Comparison of ENCODE assay signal across 23 mouse cellular contexts in the genomic region with DNA sequence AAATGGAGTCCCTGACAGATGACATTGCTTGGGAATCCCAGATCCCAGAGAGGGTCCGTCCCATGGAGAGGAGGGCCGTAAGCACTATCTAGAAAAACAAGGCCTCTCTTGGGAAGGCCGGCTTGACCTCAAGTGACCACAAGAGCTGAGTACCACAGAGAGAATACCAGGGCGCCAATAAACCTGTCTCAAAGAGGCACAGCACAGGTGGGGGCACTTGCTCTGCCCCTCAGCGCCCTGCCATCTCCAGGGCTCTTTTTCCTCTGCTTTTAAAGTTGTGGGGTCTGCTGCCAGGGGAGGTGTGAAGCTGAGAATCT.
A peak's percentile ranks its signal among the peaks of the same experiment; 100 is the strongest.
DNase-seq lines count a peak whose midpoint lies in the region; ATAC-seq and TF ChIP-seq lines count a peak whose summit lies in the region.
"Had no signal": no experiment of that assay in that cellular context is flagged by ENCODE, and none has a peak within 500 bp of the region (broad histone marks: within the 10 kb centered on the region; RNA-seq: fewer than 3 reads in every experiment).

No protein-coding gene starts in this region.

- H3K27me3 ChIP-seq in kidney, embryonic 14.5 days (ENCODE audit: control insufficient read depth, insufficient read depth, low read length) = no peaks in the 10 kb centered on the region
- no peaks in the 10 kb centered on the region for H3K27me3 ChIP-seq in Patski
- no peaks in the 10 kb centered on the region for H3K27me3 ChIP-seq in limb, embryonic 10.5 days (ENCODE audit: low read depth, poor library complexity, severe bottlenecking)
- H3K27me3 ChIP-seq: liver, embryonic 13.5 days; lung, embryonic 15.5 days; neural tube, embryonic 13.5 days had no signal

- no peak overlapping the region for H3K27ac ChIP-seq in kidney, embryonic 14.5 days (ENCODE audit: low read depth, low read length)
- peak overlapping the region; percentile 45; the same call in 1 of the 2 replicates for H3K27ac ChIP-seq in ES-E14 (ENCODE audit: insufficient read depth, low read depth, low read length, poor library complexity, severe bottlenecking)
- H3K27ac ChIP-seq in limb, embryonic 10.5 days = peak overlapping the region; percentile 53; the same call in 1 of the 2 replicates
- H3K27ac ChIP-seq: liver, embryonic 13.5 days; lung, embryonic 15.5 days; neural tube, embryonic 13.5 days had no signal

- H3K4me3 ChIP-seq in kidney, embryonic 14.5 days (ENCODE audit: low read length) = no peak overlapping the region
- H3K4me3 ChIP-seq in ES-E14 (ENCODE audit: insufficient read depth in 1 of 2, low read depth in 1 of 2, low read length in 2 of 2, poor library complexity in 1 of 2, severe bottlenecking in 1 of 2) = no peak overlapping the region
- H3K4me3 ChIP-seq in limb, embryonic 10.5 days = no peak overlapping the region
- H3K4me3 ChIP-seq: liver, embryonic 13.5 days; lung, embryonic 15.5 days; myocyte; neural tube, embryonic 13.5 days had no signal

- no peak overlapping the region for H3K9ac ChIP-seq in kidney, embryonic 14.5 days (ENCODE audit: low read depth, low read length)
- H3K9ac ChIP-seq in ES-E14 (ENCODE audit: insufficient read depth, low read depth, low read length, poor library complexity, severe bottlenecking) = no peak overlapping the region
- H3K9ac ChIP-seq: liver, embryonic 13.5 days; lung, embryonic 15.5 days; neural tube, embryonic 13.5 days had no signal

- POLR2A ChIA-PET in Patski (lab: Charles Lee) = interaction anchor here (0.8 to 1.2 kb wide), 2 partner anchors 11 to 20 kb away, joined by 3 read pairs; no protein-coding TSS in a partner anchor

- H3K9me3 ChIP-seq in kidney, embryonic 14.5 days (ENCODE audit: control insufficient read depth, low read length) = no peaks in the 10 kb centered on the region
- no peaks in the 10 kb centered on the region for H3K9me3 ChIP-seq in ES-E14 (ENCODE audit: control insufficient read depth, insufficient read depth, low read depth, low read length)
- H3K9me3 ChIP-seq in limb, embryonic 10.5 days (replicated peaks) = no peaks in the 10 kb centered on the region
- H3K9me3 ChIP-seq: liver, embryonic 13.5 days; lung, embryonic 15.5 days; neural tube, embryonic 13.5 days had no signal

- CTCF ChIA-PET in Patski (lab: Charles Lee) = interaction anchor here (0.9 to 1.4 kb wide), 4 partner anchors 8 to 108 kb away, joined by 3 to 4 read pairs (median 4); a partner anchor contains a TSS

- H3K36me3 ChIP-seq in kidney, embryonic 14.5 days (ENCODE audit: control insufficient read depth, insufficient read depth, low read length) = no peaks in the 10 kb centered on the region
- H3K36me3 ChIP-seq in ES-E14 (ENCODE audit: control insufficient read depth, insufficient read depth, low read length, poor library complexity, severe bottlenecking) = no peaks in the 10 kb centered on the region
- H3K36me3 ChIP-seq in limb, embryonic 10.5 days = no peaks in the 10 kb centered on the region
- H3K36me3 ChIP-seq: liver, embryonic 13.5 days; lung, embryonic 15.5 days; neural tube, embryonic 13.5 days had no signal

- WGBS in kidney, embryonic 14.5 days = 23% methylated on average over 5 of the region's 5 CpGs
- 24% methylated on average over 5 of the region's 5 CpGs for WGBS in limb, embryonic 10.5 days

- in situ Hi-C loops in ES-E14 (cut with MboI; ENCODE audit: low sequenced_read_pairs in 2 of 2, unreplicated experiment in 2 of 2) (no loop called here), Patski (cut with MboI; ENCODE audit: low pct_unique_long_range_greater_than_20kb) (no loop called here)

- ATAC-seq in kidney, embryonic 14.5 days (ENCODE audit: low FRiP score, low TSS enrichment) = peak; percentile 56
- ATAC-seq in Patski = peak; percentile 37
- ATAC-seq: hindbrain, embryonic 16.5 days; intestine, embryonic 16.5 days; midbrain, embryonic 16.5 days had no signal

- TF ChIP-seq CTCF in Patski (IDR thresholded peaks at IDR 0.05) = no peak

- H3K4me2 ChIP-seq in kidney, embryonic 14.5 days (replicated peaks; ENCODE audit: low read depth, low read length) = no peak overlapping the region
- H3K4me2 ChIP-seq: liver, embryonic 13.5 days; lung, embryonic 15.5 days; neural tube, embryonic 13.5 days had no signal

- intact Hi-C loops in heart, postnatal 10 days (cut with DNase I) = no loop called here

- H3K4me1 ChIP-seq in kidney, embryonic 14.5 days (ENCODE audit: control insufficient read depth, insufficient read depth, low read length) = peaks cover 7% of the 10 kb centered on the region
- H3K4me1 ChIP-seq in ES-E14 (ENCODE audit: control insufficient read depth in 2 of 2, insufficient read depth in 2 of 2, low read length in 2 of 2, poor library complexity in 1 of 2) = no peaks in the 10 kb centered on the region
- H3K4me1 ChIP-seq in limb, embryonic 10.5 days = peaks cover 28% of the 10 kb centered on the region

- DNase-seq in kidney, adult 9 months = no peak
- DNase-seq in ES-E14 (ENCODE audit: low read depth, low spot score) (no peak), Patski (ENCODE audit: low read depth, low spot score) (no peak)
- no peak for DNase-seq in limb, embryonic 10.5 days (ENCODE audit: low spot score)
- no peak for DNase-seq in adrenal gland, adult (ENCODE audit: inconsistent age in 2 of 2, low spot score in 1 of 2)
- DNase-seq in cerebellum, adult 11 months = no peak
- DNase-seq in heart, postnatal 10 days = no peak
- DNase-seq: cerebellum, adult 18-20 months; cerebellum, postnatal 14 days; kidney, postnatal 10 days; layer of hippocampus, postnatal 36 days; liver, embryonic 13.5 days; lung, postnatal 4 days; right cerebral cortex, postnatal 25 days; spleen, adult 18-20 months; thymus, postnatal 14 days had no signal

TF ChIP-seq in ES-E14, 5 proteins besides CTCF, POLR2A, EP300 and RAD21:
- no peak for TF ChIP-seq MAFK (IDR thresholded peaks at IDR 0.05; ENCODE audit: insufficient read depth, low read depth, low read length)
